17 mouse cellular contexts compared by ENCODE assay signal in genomic region chr8:95384501-95384900, GRCm38 (mm10).
"Had no signal": no experiment of that assay in that cellular context is flagged by ENCODE, and none has a peak within 500 bp of the region (broad histone marks: within the 10 kb centered on the region; RNA-seq: fewer than 3 reads in every experiment).

No protein-coding gene starts in this region.

- ATAC-seq: liver, postnatal 0 days had no signal

- DNase-seq: liver; liver, embryonic 13.5 days; liver, postnatal 0 days; lung, embryonic 14.5 days; midbrain, embryonic 14.5 days; right cerebral cortex, postnatal 14 days; thymus, adult 2 months; thymus, postnatal 25 days; thymus, postnatal 4 days had no signal

- H3K36me3 ChIP-seq: liver, embryonic 13.5 days; liver, embryonic 15.5 days; midbrain, embryonic 12.5 days; neural tube, embryonic 12.5 days; stomach, embryonic 15.5 days had no signal

- H3K9me3 ChIP-seq: liver, embryonic 13.5 days; liver, embryonic 15.5 days; neural tube, embryonic 12.5 days; stomach, embryonic 15.5 days had no signal

- H3K4me1 ChIP-seq: liver, embryonic 13.5 days; liver, embryonic 15.5 days; midbrain, embryonic 12.5 days; neural tube, embryonic 12.5 days; stomach, embryonic 15.5 days had no signal

- H3K4me3 ChIP-seq: liver, embryonic 13.5 days; liver, embryonic 15.5 days; megakaryocyte, embryonic 14.5 days; midbrain, embryonic 12.5 days; neural tube, embryonic 12.5 days; stomach, embryonic 15.5 days had no signal

- H3K27ac ChIP-seq: liver, embryonic 13.5 days; liver, embryonic 15.5 days; macrophage; midbrain, embryonic 12.5 days; neural tube, embryonic 12.5 days; stomach, embryonic 15.5 days; stomach, postnatal 0 days had no signal

- H3K27me3 ChIP-seq: liver, embryonic 13.5 days; liver, embryonic 15.5 days; midbrain, embryonic 12.5 days; neural tube, embryonic 12.5 days; stomach, embryonic 15.5 days had no signal

- H3K9ac ChIP-seq: liver, embryonic 13.5 days; liver, embryonic 15.5 days; liver, postnatal 0 days; lung, embryonic 14.5 days; midbrain, embryonic 12.5 days; neural tube, embryonic 12.5 days; stomach, embryonic 15.5 days had no signal

- H3K4me2 ChIP-seq: liver, embryonic 11.5 days; liver, embryonic 13.5 days; liver, embryonic 15.5 days; lung, embryonic 14.5 days; midbrain, embryonic 12.5 days; neural tube, embryonic 12.5 days; stomach, embryonic 15.5 days had no signal
